Mouse (Mus musculus) ES-E14 (cell line): ENCODE data around the gene Gm20662. TPM values are rescaled to one million over a fixed set of nuclear protein-coding genes. Genes with fewer than 3 reads are reported as not detected.

Experiments used
- DNase-seq: peaks from one replicate; pipeline ENCODE4 v3.0.0-alpha.2; 2013; ENCODE audit warnings: low read depth, low spot score
- H3K27ac ChIP-seq: 2 replicates; pipeline ENCODE4 v1.5.1; 2012; ENCODE audit warnings: low read depth, mild to moderate bottlenecking, low read length, moderate library complexity, mixed read lengths; ENCODE audit not compliant: poor library complexity, insufficient read depth, severe bottlenecking
- H3K36me3 ChIP-seq: 2 replicates; pipeline ENCODE4 v1.6.1; 2012; ENCODE audit warnings: mild to moderate bottlenecking, low read length, moderate library complexity, mixed read lengths; ENCODE audit not compliant: control insufficient read depth, poor library complexity, insufficient read depth, severe bottlenecking
- H3K4me1 ChIP-seq, 2 experiments: fragments of 150-350 bp in 1 of 2; sonication (generic) in 1 of 2; 2 replicates each; pipeline ENCODE4 v1.6.1; 2012; ENCODE audit warnings: low read length in 2 of 2, mild to moderate bottlenecking in 1 of 2, mixed read lengths in 1 of 2; ENCODE audit not compliant: control insufficient read depth in 2 of 2, insufficient read depth in 2 of 2, poor library complexity in 1 of 2
- H3K4me3 ChIP-seq, 2 experiments: fragments of 150-350 bp in 1 of 2; sonication (generic) in 1 of 2; 2 replicates each; pipeline ENCODE4 v1.5.1; 2012; ENCODE audit warnings: low read length in 2 of 2, low read depth in 1 of 2, mild to moderate bottlenecking in 1 of 2, mixed read lengths in 1 of 2; ENCODE audit not compliant: insufficient read depth in 1 of 2, poor library complexity in 1 of 2, severe bottlenecking in 1 of 2
- H3K9ac ChIP-seq: 2 replicates; pipeline ENCODE4 v1.6.1; 2012; ENCODE audit warnings: low read depth, mild to moderate bottlenecking, low read length, mixed read lengths; ENCODE audit not compliant: poor library complexity, insufficient read depth, severe bottlenecking
- H3K9me3 ChIP-seq: fragments of 150-350 bp; sonication (generic); 2 replicates; pipeline ENCODE4 v1.6.1; 2012; ENCODE audit warnings: low read depth, mild to moderate bottlenecking, low read length; ENCODE audit not compliant: control insufficient read depth, insufficient read depth
- CHD2 ChIP-seq: IDR thresholded peaks from 2 replicates; pipeline ENCODE4 v1.6.1; 2014; ENCODE audit warnings: mild to moderate bottlenecking, low read depth, low read length, inconsistent platforms
- HCFC1 ChIP-seq: IDR thresholded peaks from 2 replicates; pipeline ENCODE4 v1.6.1; 2012; ENCODE audit warnings: low read length, inconsistent platforms, borderline replicate concordance; ENCODE audit not compliant: insufficient read depth
- MAFK ChIP-seq: IDR thresholded peaks from 2 replicates; pipeline ENCODE4 v1.6.1; 2014; ENCODE audit warnings: mild to moderate bottlenecking, low read depth, low read length, inconsistent platforms; ENCODE audit not compliant: insufficient read depth
- ZC3H11A ChIP-seq: IDR thresholded peaks from 2 replicates; pipeline ENCODE4 v1.6.1; 2012; ENCODE audit warnings: low read depth, mild to moderate bottlenecking, inconsistent platforms, low read length, borderline replicate concordance
- ZNF384 ChIP-seq: IDR thresholded peaks from 2 replicates; pipeline ENCODE4 v1.6.1; 2012; ENCODE audit warnings: low read depth, low read length, inconsistent platforms
- in situ Hi-C, 2 experiments: fragments of 600-800 bp; cut with MboI; formaldehyde crosslinking; loops; one replicate each; pipeline ENCODE4 v1.15.1; 2025; ENCODE audit warnings: low sequenced_read_pairs in 2 of 2, inconsistent platforms in 1 of 2; ENCODE audit not compliant: unreplicated experiment in 2 of 2
- total RNA-seq: library from RNA; depleted of rRNA; stranded (reverse); fragments of 300-350 nt; gene quantifications from 2 replicates; pipeline ENCODE4 v1.2.3, GENCODE M21; 2012

The Gm20662 gene
- total RNA-seq, 1 experiment = 0.45 TPM

DNA sequence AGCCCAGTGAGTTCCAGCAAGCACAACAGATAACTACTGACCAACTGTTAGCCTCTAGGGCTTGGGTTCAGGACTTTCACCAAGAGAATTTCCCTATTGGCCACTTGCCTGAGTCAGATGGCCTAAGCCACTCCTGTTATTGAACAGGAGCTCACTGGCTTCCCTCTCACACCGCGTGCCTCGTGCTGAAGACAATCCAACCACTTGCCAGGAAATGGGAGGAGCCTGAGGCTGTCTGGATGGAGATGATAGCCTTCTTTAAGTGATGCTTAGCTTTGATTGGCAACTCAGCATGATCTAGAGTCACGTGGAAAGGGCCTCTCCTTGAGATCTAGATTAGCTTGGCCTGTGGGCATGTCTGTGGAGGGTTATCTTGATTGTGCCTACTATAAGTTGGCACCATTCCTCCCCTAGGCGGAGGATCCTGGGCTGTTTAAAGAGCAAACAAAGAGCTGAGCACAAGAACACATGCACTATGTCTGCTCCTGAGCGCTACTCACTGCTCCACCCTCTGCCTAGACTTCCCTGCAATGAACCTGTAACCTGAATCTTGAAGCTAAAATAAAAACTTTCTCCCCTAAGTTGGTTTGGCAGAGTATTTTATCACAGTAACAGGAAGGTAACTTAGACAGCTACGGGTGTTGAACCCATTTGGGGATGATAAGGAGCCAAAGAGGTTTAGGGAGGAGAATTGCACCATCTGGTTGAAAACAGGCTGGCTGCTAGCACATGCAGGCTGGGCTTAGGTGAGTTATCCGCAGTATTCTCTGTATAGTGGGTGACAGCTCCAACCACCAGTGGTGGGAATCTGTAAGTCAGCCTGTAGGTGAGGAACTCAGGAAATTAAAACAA, 24.2 kb upstream of the Gm20662 start:
- H3K4me3 ChIP-seq = no peak overlapping the region
- no peaks in the 10 kb centered on the region for H3K9me3 ChIP-seq
- in situ Hi-C loops = no loop called here
- H3K27ac ChIP-seq = no peak overlapping the region
- TF ChIP-seq HCFC1 (no peak), CHD2 (no peak), ZC3H11A (no peak), MAFK (no peak), ZNF384 (no peak)
- DNase-seq = peak; percentile 58
- H3K9ac ChIP-seq = no peak overlapping the region
- peaks cover 0 to 8% of the 10 kb centered on the region in 2 experiments; a peak in 1 of 4 replicates for H3K4me1 ChIP-seq
- peaks cover 28% of the 10 kb centered on the region for H3K36me3 ChIP-seq

DNA sequence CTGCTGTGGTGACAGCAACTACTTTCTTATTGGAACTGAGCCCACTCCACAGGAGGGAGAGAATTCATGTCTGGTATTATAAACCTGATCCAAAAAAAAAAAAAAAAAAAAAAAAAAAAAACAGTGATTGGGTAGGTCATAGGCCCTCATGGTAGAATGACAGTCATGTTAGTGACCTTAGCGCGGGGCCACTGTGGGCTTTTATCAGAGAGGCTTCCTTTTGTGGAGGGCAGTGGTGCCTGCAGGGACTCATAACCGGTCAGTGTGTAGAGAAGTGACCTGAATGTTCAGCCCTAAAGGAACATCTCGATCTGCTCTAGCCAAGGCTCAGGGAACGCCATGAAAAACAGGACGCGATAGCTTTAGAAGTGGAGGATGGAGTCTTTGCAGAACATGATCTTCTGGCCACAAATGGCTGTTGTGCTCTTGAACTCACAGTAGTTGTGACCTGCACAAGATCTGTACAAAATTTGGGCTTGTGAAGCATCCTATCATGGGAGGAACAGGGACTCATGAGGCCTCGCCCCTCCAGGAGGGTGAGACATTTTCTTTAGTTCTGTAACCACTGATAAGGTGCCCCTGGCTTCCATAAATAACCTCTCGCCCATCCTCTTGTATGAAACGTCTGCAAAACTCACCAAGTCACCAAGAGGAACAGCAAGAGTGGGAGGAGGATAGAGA, 21.5 kb upstream of the Gm20662 start:
- Histone ChIP-seq H3K4me1 (peaks cover 0 to 8% of the 10 kb centered on the region in 2 experiments; a peak in 1 of 4 replicates), H3K4me3 (no peak overlapping the region), H3K36me3 (peaks cover 19% of the 10 kb centered on the region), H3K27ac (no peak overlapping the region), H3K9ac (no peak overlapping the region), H3K9me3 (no peaks in the 10 kb centered on the region)
- in situ Hi-C loops = no loop called here
- no peak for TF ChIP-seq CHD2
- no peak for TF ChIP-seq HCFC1
- TF ChIP-seq ZNF384 = no peak
- TF ChIP-seq ZC3H11A = no peak
- no peak for TF ChIP-seq MAFK
- no peak for DNase-seq

DNA sequence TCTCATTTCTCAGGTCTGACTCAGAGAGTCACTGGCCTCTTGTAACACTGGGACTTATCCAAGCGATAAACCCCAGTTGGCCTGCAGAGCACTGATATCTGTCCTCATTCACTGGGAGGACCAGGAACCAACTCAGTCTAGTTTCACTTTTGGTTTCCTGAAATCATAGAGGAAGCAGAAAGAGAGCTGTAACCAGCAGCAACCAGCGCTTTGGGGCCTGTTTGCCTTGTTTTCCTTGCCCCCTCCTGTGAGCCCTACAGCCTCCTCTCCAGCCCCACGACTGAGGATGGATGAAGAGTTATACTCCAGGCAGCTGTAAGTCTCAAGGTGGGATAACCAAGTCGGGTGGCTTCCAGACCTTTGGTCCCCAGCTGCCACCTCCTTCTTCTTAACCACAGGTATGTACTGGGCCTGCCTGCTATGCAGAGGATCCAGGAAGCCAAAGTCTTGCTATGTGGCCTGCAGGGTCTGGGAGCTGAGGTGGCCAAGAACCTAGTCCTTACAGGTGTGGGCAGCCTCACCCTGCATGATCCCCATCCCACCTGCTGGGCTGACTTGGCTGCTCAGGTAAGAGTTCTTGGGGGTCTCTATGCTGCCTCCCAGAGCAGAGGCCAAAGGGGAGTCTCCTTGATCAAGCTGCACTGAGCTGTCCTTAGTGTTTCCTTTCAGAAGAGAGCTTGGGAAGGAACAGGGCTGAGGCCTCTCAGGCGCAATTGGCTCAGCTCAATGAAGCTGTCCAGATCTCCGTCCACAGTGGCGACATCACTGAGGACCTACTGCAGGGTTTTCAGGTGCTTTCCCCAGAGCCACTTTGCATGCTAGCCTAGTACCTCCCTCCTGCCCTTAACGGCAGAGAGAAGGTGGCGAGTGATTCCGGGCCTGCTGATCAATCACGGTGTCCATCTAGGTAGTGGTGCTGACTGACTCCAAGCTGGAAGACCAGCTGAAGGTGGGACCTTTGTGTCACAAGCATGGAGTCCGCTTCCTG, 20.5 kb upstream of the Gm20662 start, which contains the start of gene Uba7:
Uba7 (plus strand) TSS at position 107 of the 988 bp plus-strand sequence.
- Histone ChIP-seq H3K9me3 (no peaks in the 10 kb centered on the region), H3K9ac (no peak within 1 kb of the TSS), H3K4me3 (no peak within 1 kb of the TSS), H3K4me1 (peaks cover 0 to 8% of the 10 kb centered on the region in 2 experiments; a peak in 1 of 4 replicates), H3K36me3 (peaks cover 13% of the 10 kb centered on the region), H3K27ac (no peak within 1 kb of the TSS)
- in situ Hi-C loops = no loop called here
- TF ChIP-seq HCFC1 = no peak
- TF ChIP-seq ZNF384 = no peak
- TF ChIP-seq ZC3H11A = no peak
- no peak for TF ChIP-seq CHD2
- no peak for TF ChIP-seq MAFK
- no peak for DNase-seq

DNA sequence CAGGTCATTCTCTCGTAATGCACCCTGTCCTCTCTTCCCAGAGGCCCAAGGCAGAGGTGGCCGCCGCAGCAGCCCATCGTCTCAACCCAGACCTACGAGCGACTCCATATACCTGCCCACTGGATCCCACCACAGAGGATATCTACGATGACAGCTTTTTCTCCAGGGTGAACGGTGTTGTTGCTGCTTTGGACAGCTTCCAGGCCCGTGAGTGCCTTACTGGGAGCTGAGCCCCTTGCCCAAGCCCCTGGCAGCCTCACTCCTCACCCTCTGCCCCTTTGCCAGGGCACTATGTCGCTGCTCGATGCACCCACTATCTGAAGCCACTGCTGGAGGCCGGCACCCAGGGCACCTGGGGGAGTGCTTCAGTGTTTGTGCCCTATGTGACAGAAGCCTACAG, 17.3 kb upstream of the Gm20662 start:
- TF ChIP-seq HCFC1 (no peak), ZC3H11A (no peak), MAFK (no peak), CHD2 (no peak), ZNF384 (no peak)
- in situ Hi-C loops = no loop called here
- Histone ChIP-seq H3K36me3 (no peaks in the 10 kb centered on the region), H3K4me3 (no peak overlapping the region), H3K9me3 (no peaks in the 10 kb centered on the region), H3K9ac (no peak overlapping the region), H3K27ac (no peak overlapping the region), H3K4me1 (peaks cover 0 to 7% of the 10 kb centered on the region in 2 experiments; a peak in 1 of 4 replicates)
- no peak for DNase-seq
